Mouse (Mus musculus): ENCODE measurements at regions not wholly inside any gene's neighbourhood (a gene's known extent, or its start where the extent isn't known, plus 50 kb on each side); places are given as distances from the start of the nearest gene placed in this dataset.
"Not testable (repeated sequence)": the region's sequence is repeated elsewhere in the genome, so short reads cannot be mapped to it uniquely, and the experiment has no call there.

GRCm38 (mm10) chr5:101441782-101442181, 223.0 kb downstream of the Nkx6-1 start:
- H3K4me3 ChIP-seq: no peak overlapping the region
- DNase-seq (ENCODE audit: low spot score in 2 of 2): no peak
- peak; percentile 43 for TF ChIP-seq CTCF (conservative IDR thresholded peaks at IDR 0.05)
- no peak overlapping the region for H3K27ac ChIP-seq

DNA sequence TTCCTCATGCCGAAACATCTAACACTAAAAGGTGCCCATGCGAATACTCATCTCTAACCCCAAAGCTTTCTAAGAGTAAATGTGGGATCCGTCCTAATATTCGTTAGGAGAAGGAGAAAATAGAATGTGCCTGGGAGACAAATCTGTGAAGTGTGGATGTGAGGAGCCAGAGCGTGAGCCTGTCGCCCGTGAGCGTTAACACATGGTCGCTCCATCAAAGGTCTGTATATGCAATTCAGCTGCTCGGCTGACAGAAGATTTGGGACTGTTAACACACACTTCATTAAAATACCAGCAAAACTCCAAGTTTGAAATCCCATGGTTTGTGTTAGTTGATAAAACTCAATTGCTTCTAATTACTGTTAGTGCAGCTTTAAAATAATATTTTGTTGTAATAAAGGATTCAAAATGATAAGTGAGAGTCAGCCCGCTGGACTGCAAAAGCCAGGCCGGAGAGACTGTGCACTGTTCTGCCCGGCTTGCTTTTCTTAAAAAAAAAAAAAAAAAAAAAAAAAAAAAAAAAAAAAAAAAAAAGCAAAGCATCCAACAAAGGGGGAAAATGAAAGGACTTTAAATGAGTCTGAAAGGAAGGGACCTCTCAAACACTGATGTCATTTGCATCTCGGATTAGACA, 227.0 kb downstream of the Nkx6-1 start:
- Histone ChIP-seq H3K4me3 (no peak overlapping the region), H3K27ac (no peak overlapping the region)
- DNase-seq (ENCODE audit: low spot score in 2 of 2): no peak
- no peak for TF ChIP-seq CTCF (conservative IDR thresholded peaks at IDR 0.05)

- TF ChIP-seq CTCF (conservative IDR thresholded peaks at IDR 0.05): no peak
- DNase-seq (ENCODE audit: low spot score in 2 of 2): no peak
- no peak overlapping the region for H3K27ac ChIP-seq
- H3K4me3 ChIP-seq: no peak overlapping the region
Measured at GRCm38 (mm10) chr5:101426067-101426771, 238.6 kb downstream of the Nkx6-1 start.

DNA sequence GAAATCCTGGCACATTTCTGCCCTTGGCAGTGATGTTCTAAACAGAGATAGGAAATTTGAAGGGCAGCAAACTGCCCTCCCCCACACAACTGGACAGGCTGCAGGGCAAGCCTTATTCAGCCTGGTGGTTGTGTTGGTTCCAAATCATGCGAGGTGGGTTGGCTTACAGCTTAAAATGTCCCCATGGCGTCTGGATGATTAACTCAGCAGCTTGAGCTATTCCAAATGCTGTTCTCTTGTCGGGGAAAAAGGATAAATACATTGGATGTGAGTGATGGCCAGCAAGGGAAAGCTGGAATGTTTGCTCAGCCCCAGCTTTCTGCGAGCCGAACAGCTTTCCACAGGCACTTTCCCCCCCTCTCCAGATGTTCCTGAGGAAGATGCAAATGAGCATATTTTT, 280.5 kb downstream of the Nkx6-1 start:
- DNase-seq (ENCODE audit: low spot score in 2 of 2): peak in 1 of 2 experiments; percentile 7
- no peak overlapping the region for H3K4me3 ChIP-seq
- no peak for TF ChIP-seq CTCF (conservative IDR thresholded peaks at IDR 0.05)
- H3K27ac ChIP-seq: no peak overlapping the region

DNA sequence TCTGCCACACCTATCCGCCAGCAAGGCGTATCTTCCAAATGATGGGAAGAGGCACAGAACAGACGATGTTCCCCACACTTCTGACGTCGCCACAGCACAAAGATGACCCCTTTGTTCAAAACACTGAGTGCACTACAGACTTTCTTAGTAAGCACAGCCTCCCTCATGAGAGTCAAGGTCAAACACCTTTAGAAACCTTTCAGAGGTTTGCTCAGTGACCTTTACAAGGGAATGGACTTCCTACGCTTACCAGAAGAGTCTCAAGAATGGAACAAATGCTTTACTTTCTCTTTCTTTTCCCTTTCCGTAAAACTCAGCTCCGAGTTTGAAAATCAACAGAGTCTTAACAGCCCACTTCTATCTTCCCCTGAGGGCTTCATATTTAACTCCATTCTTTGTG, 283.4 kb downstream of the Nkx6-1 start:
- no peak overlapping the region for H3K4me3 ChIP-seq
- DNase-seq (ENCODE audit: low spot score in 2 of 2): no peak
- no peak overlapping the region for H3K27ac ChIP-seq
- TF ChIP-seq CTCF (conservative IDR thresholded peaks at IDR 0.05): no peak

DNA sequence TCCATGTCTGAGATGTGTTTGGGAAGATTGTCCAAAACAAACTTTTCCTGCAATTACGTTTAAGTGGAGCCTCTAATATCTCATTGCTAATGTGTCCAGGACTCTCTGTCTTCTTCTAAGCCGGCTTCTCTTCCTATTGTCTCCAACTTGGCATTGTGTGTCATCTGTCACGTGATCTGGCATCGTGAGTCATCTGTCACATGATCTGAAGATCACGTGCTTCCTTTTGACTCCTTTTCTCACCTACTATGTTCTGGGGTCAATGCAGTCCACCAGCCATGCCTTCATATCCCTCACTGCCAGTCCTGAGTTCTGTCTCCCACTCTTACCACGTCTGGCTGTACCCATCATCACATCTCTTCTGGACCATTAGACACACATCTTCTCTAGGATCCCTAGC, 288.1 kb downstream of the Nkx6-1 start:
- Histone ChIP-seq H3K4me3 (no peak overlapping the region), H3K27ac (no peak overlapping the region)
- no peak for DNase-seq (ENCODE audit: low spot score in 2 of 2)
- no peak for TF ChIP-seq CTCF (conservative IDR thresholded peaks at IDR 0.05)

GRCm38 (mm10) chr5:101374129-101374528, 290.7 kb downstream of the Nkx6-1 start:
- DNase-seq (ENCODE audit: low spot score in 2 of 2): no peak
- no peak overlapping the region for H3K27ac ChIP-seq
- no peak overlapping the region for H3K4me3 ChIP-seq
- no peak for TF ChIP-seq CTCF (conservative IDR thresholded peaks at IDR 0.05)

- H3K4me3 ChIP-seq: no peak overlapping the region
- H3K27ac ChIP-seq: no peak overlapping the region
- 0 out of 2 replicates have a peak, but pooled peaks have one; percentile 8 for TF ChIP-seq CTCF (conservative IDR thresholded peaks at IDR 0.05)
- no peak for DNase-seq (ENCODE audit: low spot score in 2 of 2)
Measured at GRCm38 (mm10) chr5:101372204-101372603, 292.6 kb downstream of the Nkx6-1 start.

DNA sequence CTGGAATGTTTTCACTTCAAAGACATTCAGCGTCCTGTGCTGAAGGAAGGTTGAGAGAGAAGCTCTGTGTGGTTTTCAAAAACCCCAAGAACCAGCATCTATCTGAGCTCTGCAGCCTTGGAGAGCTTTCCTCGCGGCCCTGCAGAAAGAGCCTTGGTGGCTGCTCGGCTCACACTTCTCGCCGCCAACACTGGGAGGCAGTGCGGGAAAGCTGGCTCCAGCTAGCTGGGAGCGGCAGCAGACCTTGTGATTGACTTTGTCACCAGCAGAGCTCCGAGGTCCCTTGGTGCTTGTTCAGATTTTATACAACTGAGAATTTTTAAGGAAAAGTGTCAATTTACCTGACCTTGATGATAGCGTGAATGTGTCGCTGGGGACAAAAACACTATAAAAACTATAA, 299.4 kb downstream of the Nkx6-1 start:
- Histone ChIP-seq H3K4me3 (no peak overlapping the region; the same call in 1 of the 2 replicates), H3K27ac (no peak overlapping the region)
- DNase-seq (ENCODE audit: low spot score in 2 of 2): peak; percentile 41 to 68
- peak; percentile 89 for TF ChIP-seq CTCF (conservative IDR thresholded peaks at IDR 0.05)

- Histone ChIP-seq H3K4me3 (no peak overlapping the region), H3K27ac (no peak overlapping the region)
- TF ChIP-seq CTCF (conservative IDR thresholded peaks at IDR 0.05): no peak
- no peak for DNase-seq (ENCODE audit: low spot score in 2 of 2)
Measured at GRCm38 (mm10) chr5:101359986-101360385, 304.8 kb downstream of the Nkx6-1 start.

- TF ChIP-seq CTCF (conservative IDR thresholded peaks at IDR 0.05): no peak
- Histone ChIP-seq H3K4me3 (no peak overlapping the region), H3K27ac (no peak overlapping the region)
- no peak for DNase-seq (ENCODE audit: low spot score in 2 of 2)
Measured at GRCm38 (mm10) chr5:101345406-101345805, 319.4 kb downstream of the Nkx6-1 start.

- not testable (repeated sequence) for DNase-seq (ENCODE audit: low spot score in 2 of 2); H3K27ac ChIP-seq; H3K4me3 ChIP-seq
Measured at GRCm38 (mm10) chr5:101336361-101336760, 328.4 kb downstream of the Nkx6-1 start.

DNA sequence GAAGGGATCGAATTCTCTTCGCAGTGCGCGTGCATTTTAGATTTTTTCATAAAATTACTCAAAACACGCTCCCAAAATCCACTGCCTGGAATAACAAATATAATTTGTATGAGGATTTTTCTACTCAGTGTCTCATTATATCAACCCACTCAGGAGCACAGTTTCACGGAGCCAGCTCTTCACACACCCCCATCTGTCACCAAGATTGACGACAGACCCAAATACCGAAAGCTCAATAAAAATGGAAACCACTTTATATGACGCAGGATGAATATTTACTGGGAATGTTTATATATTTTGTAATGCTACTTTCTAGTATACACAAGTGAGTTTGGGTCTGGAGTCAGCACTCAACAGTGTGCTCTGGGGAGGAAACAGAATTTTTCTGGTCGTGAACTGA, 333.0 kb downstream of the Nkx6-1 start:
- H3K4me3 ChIP-seq: no peak overlapping the region
- TF ChIP-seq CTCF (conservative IDR thresholded peaks at IDR 0.05): no peak
- no peak overlapping the region for H3K27ac ChIP-seq
- DNase-seq (ENCODE audit: low spot score in 2 of 2): peak in 1 of 2 experiments; percentile 46

DNA sequence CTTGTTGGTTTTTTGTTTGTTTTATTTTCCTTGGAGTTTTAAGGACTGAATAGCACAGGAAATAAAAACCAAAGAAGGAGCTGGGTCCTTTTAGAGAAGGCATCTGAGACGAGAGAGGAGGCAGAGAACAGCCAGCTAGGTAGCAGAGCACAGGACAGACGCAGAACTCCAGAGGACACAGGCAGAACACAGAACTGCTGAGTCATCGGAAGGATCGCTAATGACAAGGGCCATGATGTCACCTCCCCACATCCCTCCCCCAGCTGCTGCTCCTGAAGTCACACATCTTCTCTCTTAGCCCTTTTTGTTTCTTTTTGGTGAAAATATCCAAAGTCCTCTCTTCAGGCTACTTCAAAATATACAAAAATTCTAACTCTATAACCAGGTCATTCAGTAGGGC, 338.7 kb downstream of the Nkx6-1 start:
- H3K4me3 ChIP-seq: no peak overlapping the region
- DNase-seq (ENCODE audit: low spot score in 2 of 2): no peak
- no peak for TF ChIP-seq CTCF (conservative IDR thresholded peaks at IDR 0.05)
- no peak overlapping the region for H3K27ac ChIP-seq

All from layer of hippocampus, adult 2 months (tissue).